In genomic region chr7:100159105-100159841, GRCm38 (mm10) we compare ENCODE assay signal across 8 mouse cellular contexts. TPM values are rescaled to one million over a fixed set of nuclear protein-coding genes. Genes with fewer than 3 reads are reported as not detected.
DNase-seq lines count a peak whose midpoint lies in the region; ATAC-seq and TF ChIP-seq lines count a peak whose summit lies in the region.

Lipt2 (plus strand) TSS chr7:100159277.

- peak within 1 kb of the TSS; percentile 99 for H3K4me3 ChIP-seq in ES-Bruce4 (ENCODE audit: low read depth, low read length)
- H3K4me3 ChIP-seq in forebrain, embryonic 14.5 days (ENCODE audit: low read depth, low read length) = peak within 1 kb of the TSS; percentile 82
- H3K4me3 ChIP-seq in neural tube, embryonic 15.5 days (replicated peaks) = peak within 1 kb of the TSS; percentile 78

- no peaks in the 10 kb centered on the region for H3K36me3 ChIP-seq in ES-Bruce4 (ENCODE audit: control insufficient read depth, insufficient read depth, low read length, poor library complexity, severe bottlenecking)
- H3K36me3 ChIP-seq in forebrain, embryonic 14.5 days (ENCODE audit: control insufficient read depth, insufficient read depth, low read length) = no peaks in the 10 kb centered on the region
- H3K36me3 ChIP-seq in neural tube, embryonic 15.5 days = no peaks in the 10 kb centered on the region

- WGBS in forebrain, embryonic 14.5 days = under 1% methylated on average over 78 of the region's 78 CpGs
- WGBS in neural tube, embryonic 15.5 days = under 1% methylated on average over 78 of the region's 78 CpGs

- peak within 1 kb of the TSS; percentile 96 for H3K9ac ChIP-seq in ES-Bruce4 (ENCODE audit: low read depth, poor library complexity, severe bottlenecking)
- H3K9ac ChIP-seq in forebrain, embryonic 14.5 days (ENCODE audit: low read length) = peak within 1 kb of the TSS; percentile 82
- H3K9ac ChIP-seq in neural tube, embryonic 15.5 days (replicated peaks) = peak within 1 kb of the TSS; percentile 95

- ATAC-seq in cerebellum, adult (ENCODE audit: insufficient number of reproducible peaks, low FRiP score, low TSS enrichment) = peak; percentile 96
- peak; percentile 97 for ATAC-seq in forebrain, embryonic 14.5 days
- ATAC-seq in neural tube, embryonic 15.5 days (ENCODE audit: low FRiP score) = peak; percentile 97

- DNase-seq in forebrain, embryonic 14.5 days (ENCODE audit: low spot score) = peak; percentile 90
- peak; percentile 94 to 95 for DNase-seq in heart, postnatal 14 days
- DNase-seq in layer of hippocampus, adult 11-12 months (ENCODE audit: low spot score) = peak; percentile 92
- DNase-seq in lung, adult 18-20 months = peak; percentile 94 to 96
- DNase-seq in testis, postnatal 14 days (ENCODE audit: low spot score) = peak; percentile 91

- H3K27ac ChIP-seq in ES-Bruce4 (ENCODE audit: insufficient read depth, low read length) = peak within 1 kb of the TSS; percentile 63
- peak within 1 kb of the TSS; percentile 80 for H3K27ac ChIP-seq in forebrain, embryonic 14.5 days (ENCODE audit: low read depth, low read length)
- H3K27ac ChIP-seq in neural tube, embryonic 15.5 days (replicated peaks) = peak within 1 kb of the TSS; percentile 97

- no peak for TF ChIP-seq CTCF in ES-Bruce4 (IDR thresholded peaks at IDR 0.05; ENCODE audit: low read depth, low read length)

- TF ChIP-seq POLR2A in ES-Bruce4 (IDR thresholded peaks at IDR 0.05; ENCODE audit: insufficient read depth, low read length) = peak; percentile 75

- H3K27me3 ChIP-seq in ES-Bruce4 (ENCODE audit: control insufficient read depth, insufficient read depth, low read length, poor library complexity, severe bottlenecking) = no peaks in the 10 kb centered on the region
- H3K27me3 ChIP-seq in forebrain, embryonic 14.5 days (replicated peaks; ENCODE audit: control insufficient read depth, insufficient read depth, low read length) = no peaks in the 10 kb centered on the region
- no peaks in the 10 kb centered on the region for H3K27me3 ChIP-seq in neural tube, embryonic 15.5 days (replicated peaks)

- H3K4me2 ChIP-seq in forebrain, embryonic 14.5 days (ENCODE audit: low read length) = peak within 1 kb of the TSS; percentile 77
- peak within 1 kb of the TSS; percentile 86 for H3K4me2 ChIP-seq in neural tube, embryonic 15.5 days

- H3K4me1 ChIP-seq in ES-Bruce4 (ENCODE audit: control insufficient read depth, insufficient read depth, low read length) = peaks cover 2% of the 10 kb centered on the region
- peaks cover 4% of the 10 kb centered on the region; the same call in 1 of the 2 replicates for H3K4me1 ChIP-seq in forebrain, embryonic 14.5 days (ENCODE audit: control insufficient read depth, insufficient read depth, low read length)
- H3K4me1 ChIP-seq in neural tube, embryonic 15.5 days = peaks cover 8% of the 10 kb centered on the region

- no peak for TF ChIP-seq EP300 in ES-Bruce4 (IDR thresholded peaks at IDR 0.05; ENCODE audit: insufficient read depth, low read depth, low read length)

- intact Hi-C loops in heart, postnatal 14 days (cut with DNase I) = loop anchor here (2.0 kb wide), 1 partner anchor 34 kb away; no protein-coding TSS in a partner anchor

- no peaks in the 10 kb centered on the region for H3K9me3 ChIP-seq in ES-Bruce4 (replicated peaks; ENCODE audit: control insufficient read depth, insufficient read depth, low read length, poor library complexity, severe bottlenecking)
- H3K9me3 ChIP-seq in forebrain, embryonic 14.5 days (replicated peaks; ENCODE audit: control insufficient read depth, low read length) = no peaks in the 10 kb centered on the region
- H3K9me3 ChIP-seq in neural tube, embryonic 15.5 days (replicated peaks) = no peaks in the 10 kb centered on the region

RNA-seq across cellular contexts. Expression of gene Lipt2, which starts in this region (rescaled TPM):
- 7.6 and 8.8 TPM in 2 replicates for polyA plus RNA-seq in ES-Bruce4 (2011; ENCODE audit: insufficient read depth, insufficient read length, low read depth, missing spikeins)
- 19.6 and 24.0 TPM in 2 replicates for polyA plus RNA-seq in forebrain, embryonic 14.5 days (2014; fragmentation: Nextera tagmentation; extraction: Ambion mirVana)
- total RNA-seq in heart, postnatal 14 days (2021) = 1 to 10 TPM; 3.4 to 3.9 TPM
- 16.9 and 17.0 TPM in 2 replicates for polyA plus RNA-seq in neural tube, embryonic 15.5 days (2015; fragmentation: Nextera tagmentation; extraction: Ambion mirVana)

Comparison
In these comparisons a context has a peak if more than half of its experiments do, and no peak if none do; other contexts are left out.
1. Peak in every context shown above with its lines: DNase-seq, ATAC-seq, H3K4me3 ChIP-seq and H3K27ac ChIP-seq.